In the genomic region with DNA sequence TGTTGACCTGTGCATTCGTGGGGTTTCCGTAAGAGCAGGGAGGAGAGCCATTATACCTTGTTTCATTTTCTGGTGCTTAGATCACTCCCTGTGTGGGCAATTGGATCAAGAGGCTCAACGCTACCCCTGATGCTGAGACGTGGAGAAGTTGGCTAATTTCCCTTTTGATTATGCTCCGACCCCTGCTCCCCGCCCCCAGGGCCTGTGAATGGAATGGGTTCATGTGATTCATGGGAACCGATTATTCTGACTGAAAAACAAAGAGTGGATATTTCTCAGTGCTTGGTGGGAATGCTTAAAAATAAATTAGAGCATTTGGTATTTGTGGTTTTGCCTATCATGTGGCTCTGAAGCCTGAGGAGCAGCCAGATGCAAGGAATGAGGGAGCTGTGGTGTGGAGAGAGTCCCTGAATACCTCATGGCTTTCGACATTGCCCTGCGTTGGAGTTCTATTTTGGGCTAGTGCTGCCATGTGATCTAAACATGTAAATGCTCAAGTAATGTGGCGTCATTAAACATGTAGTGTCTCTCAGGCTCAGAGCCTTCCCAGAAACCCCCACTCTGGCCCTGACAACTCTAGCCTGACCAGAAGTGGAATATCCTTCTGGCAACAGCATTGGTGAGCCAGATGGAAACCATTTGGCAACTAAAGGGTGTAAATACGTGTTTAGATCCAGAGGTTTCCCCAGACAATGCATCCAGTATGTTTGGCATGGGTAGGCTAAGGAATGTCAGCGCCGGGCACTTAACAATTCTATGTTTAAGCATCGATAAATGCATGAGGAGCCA, we compare ENCODE assay signal across 9 mouse cellular contexts. TPM values are rescaled to one million over a fixed set of nuclear protein-coding genes. Genes with fewer than 3 reads are reported as not detected.
A peak's percentile ranks its signal among the peaks of the same experiment; 100 is the strongest.
DNase-seq lines count a peak whose midpoint lies in the region; ATAC-seq lines count a peak whose summit lies in the region.
"Had no signal": no experiment of that assay in that cellular context is flagged by ENCODE, and none has a peak within 500 bp of the region (broad histone marks: within the 10 kb centered on the region; RNA-seq: fewer than 3 reads in every experiment).

No protein-coding gene starts in this region.

- H3K4me1 ChIP-seq in liver, embryonic 11.5 days (replicated peaks; ENCODE audit: control insufficient read depth, insufficient read depth, low read length): peaks cover 5% of the 10 kb centered on the region; the same call in 1 of the 2 replicates
- H3K4me1 ChIP-seq in embryonic facial prominence, embryonic 11.5 days (ENCODE audit: control insufficient read depth, insufficient read depth, low read length): peaks cover 4% of the 10 kb centered on the region
- peaks cover 59% of the 10 kb centered on the region for H3K4me1 ChIP-seq in heart, embryonic 13.5 days

- peak overlapping the region; percentile 38; the same call in 1 of the 2 replicates for H3K27ac ChIP-seq in liver, embryonic 11.5 days (ENCODE audit: low read depth, low read length)
- peak overlapping the region; percentile 89 for H3K27ac ChIP-seq in embryonic facial prominence, embryonic 11.5 days (replicated peaks; ENCODE audit: low read depth, low read length)
- H3K27ac ChIP-seq in heart, embryonic 13.5 days (replicated peaks): peak overlapping the region; percentile 91

- H3K36me3 ChIP-seq in liver, embryonic 11.5 days (ENCODE audit: control insufficient read depth, insufficient read depth, low read length): no peaks in the 10 kb centered on the region
- H3K36me3 ChIP-seq in embryonic facial prominence, embryonic 11.5 days (replicated peaks; ENCODE audit: control insufficient read depth, insufficient read depth, low read depth, low read length): no peaks in the 10 kb centered on the region
- no peaks in the 10 kb centered on the region for H3K36me3 ChIP-seq in heart, embryonic 13.5 days

- ATAC-seq in liver, embryonic 11.5 days (replicated peaks; ENCODE audit: low FRiP score): no peak
- ATAC-seq in embryonic facial prominence, embryonic 11.5 days (replicated peaks; ENCODE audit: insufficient number of reproducible peaks, low FRiP score, low TSS enrichment, low read depth): no peak
- no peak for ATAC-seq in heart, embryonic 13.5 days (ENCODE audit: extremely low read depth, insufficient number of reproducible peaks, low FRiP score, low TSS enrichment)
- no peak for ATAC-seq in frontal cortex, adult (ENCODE audit: low TSS enrichment)

- no peaks in the 10 kb centered on the region for H3K27me3 ChIP-seq in liver, embryonic 11.5 days (replicated peaks; ENCODE audit: control insufficient read depth, insufficient read depth, low read length)
- no peaks in the 10 kb centered on the region for H3K27me3 ChIP-seq in embryonic facial prominence, embryonic 11.5 days (ENCODE audit: control insufficient read depth, insufficient read depth, low read length)
- H3K27me3 ChIP-seq in heart, embryonic 13.5 days (replicated peaks): no peaks in the 10 kb centered on the region

- 74% methylated on average over 14 of the region's 14 CpGs for WGBS in liver, embryonic 11.5 days
- 37% methylated on average over 14 of the region's 14 CpGs for WGBS in embryonic facial prominence, embryonic 11.5 days
- 52% methylated on average over 14 of the region's 14 CpGs for WGBS in heart, embryonic 13.5 days

- H3K4me3 ChIP-seq in liver, embryonic 11.5 days (ENCODE audit: low read depth, low read length): no peak overlapping the region
- no peak overlapping the region for H3K4me3 ChIP-seq in embryonic facial prominence, embryonic 11.5 days (ENCODE audit: low read depth, low read length)
- H3K4me3 ChIP-seq in heart, embryonic 13.5 days: no peak overlapping the region

- no peak overlapping the region for H3K9ac ChIP-seq in liver, embryonic 11.5 days (ENCODE audit: low read depth, low read length)
- peak overlapping the region; percentile 39 for H3K9ac ChIP-seq in embryonic facial prominence, embryonic 11.5 days (replicated peaks; ENCODE audit: low read length)
- H3K9ac ChIP-seq in heart, embryonic 13.5 days: peak overlapping the region; percentile 63

- H3K9me3 ChIP-seq in liver, embryonic 11.5 days (ENCODE audit: control insufficient read depth, low read length): no peaks in the 10 kb centered on the region
- H3K9me3 ChIP-seq in embryonic facial prominence, embryonic 11.5 days (replicated peaks; ENCODE audit: control insufficient read depth, low read length): no peaks in the 10 kb centered on the region
- H3K9me3 ChIP-seq in heart, embryonic 13.5 days: no peaks in the 10 kb centered on the region

- no peak for DNase-seq in liver, embryonic 11.5 days (ENCODE audit: low spot score)
- no peak for DNase-seq in liver
- peak; percentile 56 for DNase-seq in embryonic facial prominence, embryonic 11.5 days (ENCODE audit: low spot score)
- DNase-seq in lung, postnatal 4 days: peak; percentile 34 to 42
- DNase-seq in right cerebral cortex, postnatal 36 days (ENCODE audit: low spot score in 2 of 2): no peak
- no peak for DNase-seq in layer of hippocampus, adult 9-11 months
- DNase-seq: right cerebral cortex, postnatal 14 days had no signal

- H3K4me2 ChIP-seq in liver, embryonic 11.5 days: no peak overlapping the region
- peak overlapping the region; percentile 7; the same call in 1 of the 2 replicates for H3K4me2 ChIP-seq in embryonic facial prominence, embryonic 11.5 days (ENCODE audit: low read depth, low read length)
- H3K4me2 ChIP-seq in heart, embryonic 13.5 days: peak overlapping the region; percentile 38

RNA-seq across cellular contexts. Expression of gene 4930558K02Rik, which starts 24.5 kb away (rescaled TPM):
- polyA plus RNA-seq in liver, embryonic 11.5 days (2014; fragmentation: Nextera tagmentation; extraction: Ambion mirVana): not detected in 2 replicates
- not detected in 2 replicates for polyA plus RNA-seq in embryonic facial prominence, embryonic 11.5 days (2014; fragmentation: Nextera tagmentation; extraction: Ambion mirVana)
- polyA plus RNA-seq in heart, embryonic 13.5 days (2015; fragmentation: Nextera tagmentation; extraction: Ambion mirVana): not detected in 2 replicates

RNA-seq across cellular contexts. Expression of gene Pigc, which starts 34.9 kb away (rescaled TPM):
- 22.8 and 25.0 TPM in 2 replicates for polyA plus RNA-seq in liver, embryonic 11.5 days (2014; fragmentation: Nextera tagmentation; extraction: Ambion mirVana)
- polyA plus RNA-seq in embryonic facial prominence, embryonic 11.5 days (2014; fragmentation: Nextera tagmentation; extraction: Ambion mirVana): 37.5 and 41.4 TPM in 2 replicates
- 24.0 and 25.0 TPM in 2 replicates for polyA plus RNA-seq in heart, embryonic 13.5 days (2015; fragmentation: Nextera tagmentation; extraction: Ambion mirVana)

Comparison
In these comparisons a context has a peak if more than half of its experiments do, and no peak if none do; other contexts are left out.
1. DNase-seq: peak in embryonic facial prominence, embryonic 11.5 days (single experiment) and lung, postnatal 4 days (2 of 2); none in liver, embryonic 11.5 days (single experiment), liver (single experiment), right cerebral cortex, postnatal 36 days (0 of 2) and layer of hippocampus, adult 9-11 months (single experiment).
2. H3K27ac ChIP-seq: peak in every context shown above with its lines; median percentile 91 in heart, embryonic 13.5 days; 89 in embryonic facial prominence, embryonic 11.5 days; 38 in liver, embryonic 11.5 days.